Mouse (Mus musculus): ENCODE data around the gene Ppfibp2.
A peak's percentile ranks its signal among the peaks of the same experiment; 100 is the strongest.

Gene Ppfibp2

GRCm38 (mm10) chr7:107702461-107703380 is 107.7 kb downstream of the Ppfibp2 start:
- peak; percentile 20 for DNase-seq (ENCODE audit: low read depth)

GRCm38 (mm10) chr7:107705941-107706340 is 110.9 kb downstream of the Ppfibp2 start:
- DNase-seq (ENCODE audit: low read depth), result no peak

GRCm38 (mm10) chr7:107707650-107708049 is 112.6 kb downstream of the Ppfibp2 start:
- DNase-seq (ENCODE audit: low read depth), result peak; percentile 89

- peak; percentile 89 for DNase-seq (ENCODE audit: low read depth)
These were observed 113.6 kb downstream of the Ppfibp2 start for GRCm38 (mm10) chr7:107708491-107709112.

- DNase-seq (ENCODE audit: low read depth), result no peak
These were observed 117.7 kb downstream of the Ppfibp2 start for GRCm38 (mm10) chr7:107712743-107713142.

GRCm38 (mm10) chr7:107714067-107714466 is 119.1 kb downstream of the Ppfibp2 start:
- no peak for DNase-seq (ENCODE audit: low read depth)

GRCm38 (mm10) chr7:107720771-107721170 is 125.8 kb downstream of the Ppfibp2 start:
- no peak for DNase-seq (ENCODE audit: low read depth)

GRCm38 (mm10) chr7:107722536-107722935 is 127.5 kb downstream of the Ppfibp2 start:
- no peak for DNase-seq (ENCODE audit: low read depth)

GRCm38 (mm10) chr7:107727538-107727937 is 132.5 kb downstream of the Ppfibp2 start:
- no peak for DNase-seq (ENCODE audit: low read depth)

GRCm38 (mm10) chr7:107730587-107730986 is 135.6 kb downstream of the Ppfibp2 start:
- no peak for DNase-seq (ENCODE audit: low read depth)

GRCm38 (mm10) chr7:107733162-107733561 is 138.2 kb downstream of the Ppfibp2 start:
- DNase-seq (ENCODE audit: low read depth), result peak; percentile 8

- DNase-seq (ENCODE audit: low read depth), result peak; percentile 24
These were observed 143.7 kb downstream of the Ppfibp2 start for GRCm38 (mm10) chr7:107738726-107739125.

- no peak for DNase-seq (ENCODE audit: low read depth)
These were observed 148.0 kb downstream of the Ppfibp2 start for GRCm38 (mm10) chr7:107742963-107743465.

- no peak for DNase-seq (ENCODE audit: low read depth)
These were observed 149.4 kb downstream of the Ppfibp2 start for GRCm38 (mm10) chr7:107744454-107744853.

GRCm38 (mm10) chr7:107745111-107745510 is 150.1 kb downstream of the Ppfibp2 start:
- no peak for DNase-seq (ENCODE audit: low read depth)

- no peak for DNase-seq (ENCODE audit: low read depth)
These were observed 151.0 kb downstream of the Ppfibp2 start for GRCm38 (mm10) chr7:107746036-107746435.

GRCm38 (mm10) chr7:107747476-107747875 is 152.5 kb downstream of the Ppfibp2 start:
- no peak for DNase-seq (ENCODE audit: low read depth)

- peak; percentile 72 for DNase-seq (ENCODE audit: low read depth)
These were observed 152.9 kb downstream of the Ppfibp2 start for GRCm38 (mm10) chr7:107747954-107748353.

GRCm38 (mm10) chr7:107749270-107749669 is 154.3 kb downstream of the Ppfibp2 start:
- DNase-seq (ENCODE audit: low read depth), result peak; percentile 64

- DNase-seq (ENCODE audit: low read depth), result no peak
These were observed 154.7 kb downstream of the Ppfibp2 start for GRCm38 (mm10) chr7:107749721-107750120.

- DNase-seq (ENCODE audit: low read depth), result no peak
These were observed 157.1 kb downstream of the Ppfibp2 start for GRCm38 (mm10) chr7:107752031-107752520.

GRCm38 (mm10) chr7:107755905-107756304 is 160.9 kb downstream of the Ppfibp2 start:
- no peak for DNase-seq (ENCODE audit: low read depth)

- no peak for DNase-seq (ENCODE audit: low read depth)
These were observed 161.7 kb downstream of the Ppfibp2 start for GRCm38 (mm10) chr7:107756748-107757147.

All from induced T-regulatory cell, adult 2 months (primary cell).